Mouse (Mus musculus): ENCODE results near the gene Pin1rt1. TPM values are rescaled to one million over a fixed set of nuclear protein-coding genes. Genes with fewer than 3 reads are reported as not detected.

Gene Pin1rt1
- polyA plus RNA-seq, 1 experiment from 2014 or later, result not detected

- no peak for ATAC-seq (replicated peaks; ENCODE audit: low FRiP score)
- no peak overlapping the region for H3K4me3 ChIP-seq (ENCODE audit: low read depth, low read length)
- 81% methylated on average over 3 of the region's 3 CpGs for WGBS
- no peaks in the 10 kb centered on the region for H3K27me3 ChIP-seq (replicated peaks; ENCODE audit: control insufficient read depth, insufficient read depth, low read length)
- no peak overlapping the region for H3K27ac ChIP-seq (ENCODE audit: low read depth, low read length)
- H3K4me2 ChIP-seq, result no peak overlapping the region
- no peaks in the 10 kb centered on the region for H3K9me3 ChIP-seq (ENCODE audit: control insufficient read depth, low read length)
- no peak overlapping the region for H3K9ac ChIP-seq (ENCODE audit: low read depth, low read length)
- no peaks in the 10 kb centered on the region for H3K36me3 ChIP-seq (ENCODE audit: control insufficient read depth, insufficient read depth, low read length)
- no peaks in the 10 kb centered on the region for H3K4me1 ChIP-seq (replicated peaks; ENCODE audit: control insufficient read depth, insufficient read depth, low read length)
- no peak for DNase-seq (ENCODE audit: low spot score)
Measured at GRCm38 (mm10) chr2:104704355-104704754, 11.8 kb downstream of the Pin1rt1 start.

GRCm38 (mm10) chr2:104703158-104703557 lies 13.0 kb downstream of the Pin1rt1 start:
- no peak overlapping the region for H3K9ac ChIP-seq (ENCODE audit: low read depth, low read length)
- H3K27me3 ChIP-seq (replicated peaks; ENCODE audit: control insufficient read depth, insufficient read depth, low read length), result no peaks in the 10 kb centered on the region
- H3K4me1 ChIP-seq (replicated peaks; ENCODE audit: control insufficient read depth, insufficient read depth, low read length), result no peaks in the 10 kb centered on the region
- H3K36me3 ChIP-seq (ENCODE audit: control insufficient read depth, insufficient read depth, low read length), result no peaks in the 10 kb centered on the region
- DNase-seq (ENCODE audit: low spot score), result no peak
- H3K9me3 ChIP-seq (ENCODE audit: control insufficient read depth, low read length), result no peaks in the 10 kb centered on the region
- H3K4me3 ChIP-seq (ENCODE audit: low read depth, low read length), result no peak overlapping the region
- no peak overlapping the region for H3K4me2 ChIP-seq
- no peak for ATAC-seq (replicated peaks; ENCODE audit: low FRiP score)
- WGBS, result 85% methylated on average over 3 of the region's 3 CpGs
- no peak overlapping the region for H3K27ac ChIP-seq (ENCODE audit: low read depth, low read length)

- DNase-seq (ENCODE audit: low spot score), result no peak
Measured at GRCm38 (mm10) chr2:104699659-104700058, 16.5 kb downstream of the Pin1rt1 start.

GRCm38 (mm10) chr2:104692551-104692950 lies 23.6 kb downstream of the Pin1rt1 start:
- ATAC-seq (replicated peaks; ENCODE audit: low FRiP score) (no peak), DNase-seq (ENCODE audit: low spot score) (no peak)
- H3K36me3 ChIP-seq (ENCODE audit: control insufficient read depth, insufficient read depth, low read length), result no peaks in the 10 kb centered on the region
- 55% methylated on average over 2 of the region's 2 CpGs for WGBS
- H3K9me3 ChIP-seq (ENCODE audit: control insufficient read depth, low read length), result no peaks in the 10 kb centered on the region
- H3K27ac ChIP-seq (ENCODE audit: low read depth, low read length), result no peak overlapping the region
- H3K9ac ChIP-seq (ENCODE audit: low read depth, low read length), result no peak overlapping the region
- no peaks in the 10 kb centered on the region for H3K27me3 ChIP-seq (replicated peaks; ENCODE audit: control insufficient read depth, insufficient read depth, low read length)
- H3K4me3 ChIP-seq (ENCODE audit: low read depth, low read length), result no peak overlapping the region
- H3K4me2 ChIP-seq, result no peak overlapping the region
- no peaks in the 10 kb centered on the region; the same call in 1 of the 2 replicates for H3K4me1 ChIP-seq (replicated peaks; ENCODE audit: control insufficient read depth, insufficient read depth, low read length)

More at GRCm38 (mm10) chr2:104699659-104700058, 16.5 kb downstream of the Pin1rt1 start:
- Histone ChIP-seq H3K27me3 (replicated peaks; ENCODE audit: control insufficient read depth, insufficient read depth, low read length) (no peaks in the 10 kb centered on the region), H3K27ac (ENCODE audit: low read depth, low read length) (no peak overlapping the region), H3K36me3 (ENCODE audit: control insufficient read depth, insufficient read depth, low read length) (no peaks in the 10 kb centered on the region), H3K4me3 (ENCODE audit: low read depth, low read length) (no peak overlapping the region), H3K4me1 (replicated peaks; ENCODE audit: control insufficient read depth, insufficient read depth, low read length) (no peaks in the 10 kb centered on the region), H3K4me2 (no peak overlapping the region), H3K9me3 (ENCODE audit: control insufficient read depth, low read length) (no peaks in the 10 kb centered on the region), H3K9ac (ENCODE audit: low read depth, low read length) (no peak overlapping the region)
- 84% methylated on average over 11 of the region's 11 CpGs for WGBS
- ATAC-seq (replicated peaks; ENCODE audit: low FRiP score), result no peak

GRCm38 (mm10) chr2:104690720-104691119 lies 25.5 kb downstream of the Pin1rt1 start:
- Histone ChIP-seq H3K4me2 (no peak overlapping the region), H3K9me3 (ENCODE audit: control insufficient read depth, low read length) (no peaks in the 10 kb centered on the region), H3K27me3 (replicated peaks; ENCODE audit: control insufficient read depth, insufficient read depth, low read length) (no peaks in the 10 kb centered on the region), H3K4me3 (ENCODE audit: low read depth, low read length) (no peak overlapping the region), H3K4me1 (replicated peaks; ENCODE audit: control insufficient read depth, insufficient read depth, low read length) (no peaks in the 10 kb centered on the region; the same call in 1 of the 2 replicates), H3K36me3 (ENCODE audit: control insufficient read depth, insufficient read depth, low read length) (no peaks in the 10 kb centered on the region), H3K9ac (ENCODE audit: low read depth, low read length) (no peak overlapping the region), H3K27ac (ENCODE audit: low read depth, low read length) (no peak overlapping the region)
- 47% methylated on average over 4 of the region's 4 CpGs for WGBS
- no peak for DNase-seq (ENCODE audit: low spot score)
- ATAC-seq (replicated peaks; ENCODE audit: low FRiP score), result no peak

- Histone ChIP-seq H3K27ac (ENCODE audit: low read depth, low read length) (no peak overlapping the region), H3K4me2 (no peak overlapping the region), H3K9ac (ENCODE audit: low read depth, low read length) (no peak overlapping the region), H3K36me3 (ENCODE audit: control insufficient read depth, insufficient read depth, low read length) (peaks cover 4% of the 10 kb centered on the region; the same call in 1 of the 2 replicates), H3K4me1 (replicated peaks; ENCODE audit: control insufficient read depth, insufficient read depth, low read length) (no peaks in the 10 kb centered on the region; the same call in 1 of the 2 replicates), H3K27me3 (replicated peaks; ENCODE audit: control insufficient read depth, insufficient read depth, low read length) (no peaks in the 10 kb centered on the region), H3K4me3 (ENCODE audit: low read depth, low read length) (no peak overlapping the region), H3K9me3 (ENCODE audit: control insufficient read depth, low read length) (no peaks in the 10 kb centered on the region)
- no peak for DNase-seq (ENCODE audit: low spot score)
- 75% methylated on average over 8 of the region's 8 CpGs for WGBS
- no peak for ATAC-seq (replicated peaks; ENCODE audit: low FRiP score)
Measured at GRCm38 (mm10) chr2:104688724-104689123, 27.5 kb downstream of the Pin1rt1 start.

GRCm38 (mm10) chr2:104688321-104688720 lies 27.9 kb downstream of the Pin1rt1 start:
- H3K9ac ChIP-seq (ENCODE audit: low read depth, low read length), result no peak overlapping the region
- DNase-seq (ENCODE audit: low spot score), result no peak

GRCm38 (mm10) chr2:104687261-104687660 lies 28.9 kb downstream of the Pin1rt1 start:
- ATAC-seq (replicated peaks; ENCODE audit: low FRiP score), result no peak
- peaks cover 5% of the 10 kb centered on the region; the same call in 1 of the 2 replicates for H3K36me3 ChIP-seq (ENCODE audit: control insufficient read depth, insufficient read depth, low read length)
- DNase-seq (ENCODE audit: low spot score), result no peak
- H3K4me3 ChIP-seq (ENCODE audit: low read depth, low read length), result no peak overlapping the region
- WGBS, result 29% methylated on average over 3 of the region's 3 CpGs
- no peaks in the 10 kb centered on the region; the same call in 1 of the 2 replicates for H3K4me1 ChIP-seq (replicated peaks; ENCODE audit: control insufficient read depth, insufficient read depth, low read length)
- H3K9ac ChIP-seq (ENCODE audit: low read depth, low read length), result no peak overlapping the region
- H3K4me2 ChIP-seq, result no peak overlapping the region
- H3K9me3 ChIP-seq (ENCODE audit: control insufficient read depth, low read length), result no peaks in the 10 kb centered on the region
- no peak overlapping the region for H3K27ac ChIP-seq (ENCODE audit: low read depth, low read length)
- H3K27me3 ChIP-seq (replicated peaks; ENCODE audit: control insufficient read depth, insufficient read depth, low read length), result no peaks in the 10 kb centered on the region

More at GRCm38 (mm10) chr2:104688321-104688720, 27.9 kb downstream of the Pin1rt1 start:
- H3K4me1 ChIP-seq (replicated peaks; ENCODE audit: control insufficient read depth, insufficient read depth, low read length), result no peaks in the 10 kb centered on the region; the same call in 1 of the 2 replicates
- no peaks in the 10 kb centered on the region for H3K27me3 ChIP-seq (replicated peaks; ENCODE audit: control insufficient read depth, insufficient read depth, low read length)
- H3K4me2 ChIP-seq, result no peak overlapping the region
- ATAC-seq (replicated peaks; ENCODE audit: low FRiP score), result no peak
- H3K9me3 ChIP-seq (ENCODE audit: control insufficient read depth, low read length), result no peaks in the 10 kb centered on the region
- no peak overlapping the region for H3K27ac ChIP-seq (ENCODE audit: low read depth, low read length)
- H3K4me3 ChIP-seq (ENCODE audit: low read depth, low read length), result no peak overlapping the region
- 62% methylated on average over 3 of the region's 3 CpGs for WGBS
- peaks cover 5% of the 10 kb centered on the region; the same call in 1 of the 2 replicates for H3K36me3 ChIP-seq (ENCODE audit: control insufficient read depth, insufficient read depth, low read length)

- DNase-seq (ENCODE audit: low spot score), result peak; percentile 73
- H3K27ac ChIP-seq (ENCODE audit: low read depth, low read length), result no peak overlapping the region
- H3K4me1 ChIP-seq (replicated peaks; ENCODE audit: control insufficient read depth, insufficient read depth, low read length), result no peaks in the 10 kb centered on the region; the same call in 1 of the 2 replicates
- no peak overlapping the region for H3K9ac ChIP-seq (ENCODE audit: low read depth, low read length)
- H3K9me3 ChIP-seq (ENCODE audit: control insufficient read depth, low read length), result no peaks in the 10 kb centered on the region
- peaks cover 5% of the 10 kb centered on the region; the same call in 1 of the 2 replicates for H3K36me3 ChIP-seq (ENCODE audit: control insufficient read depth, insufficient read depth, low read length)
- no peaks in the 10 kb centered on the region for H3K27me3 ChIP-seq (replicated peaks; ENCODE audit: control insufficient read depth, insufficient read depth, low read length)
- H3K4me2 ChIP-seq, result no peak overlapping the region
- no peak overlapping the region for H3K4me3 ChIP-seq (ENCODE audit: low read depth, low read length)
- ATAC-seq (replicated peaks; ENCODE audit: low FRiP score), result peak; percentile 75
- WGBS, result 6% methylated on average over 13 of the region's 13 CpGs
Measured at GRCm38 (mm10) chr2:104685418-104685817, 30.8 kb downstream of the Pin1rt1 start.
